In genomic region chr11:79777988-79778387, GRCm38 (mm10) we compare ENCODE assay signal across 12 mouse cellular contexts.
DNase-seq lines count a peak whose midpoint lies in the region; ATAC-seq lines count a peak whose summit lies in the region.
"Had no signal": no experiment of that assay in that cellular context is flagged by ENCODE, and none has a peak within 500 bp of the region (broad histone marks: within the 10 kb centered on the region; RNA-seq: fewer than 3 reads in every experiment).

No protein-coding gene starts in this region.

- H3K9ac ChIP-seq in hindbrain, embryonic 14.5 days: no peak overlapping the region
- no peak overlapping the region for H3K9ac ChIP-seq in hindbrain, embryonic 12.5 days
- no peak overlapping the region for H3K9ac ChIP-seq in heart, embryonic 14.5 days (ENCODE audit: low read length)
- no peak overlapping the region for H3K9ac ChIP-seq in kidney, embryonic 16.5 days (replicated peaks; ENCODE audit: low read length)
- H3K9ac ChIP-seq: hindbrain, embryonic 15.5 days; liver, embryonic 15.5 days had no signal

- no peaks in the 10 kb centered on the region for H3K9me3 ChIP-seq in hindbrain, embryonic 14.5 days (ENCODE audit: control insufficient read depth, low read length)
- H3K9me3 ChIP-seq in hindbrain, embryonic 12.5 days (replicated peaks): no peaks in the 10 kb centered on the region
- H3K9me3 ChIP-seq in heart, embryonic 14.5 days (ENCODE audit: control insufficient read depth, low read length): no peaks in the 10 kb centered on the region
- no peaks in the 10 kb centered on the region for H3K9me3 ChIP-seq in kidney, embryonic 16.5 days (ENCODE audit: low read length)
- H3K9me3 ChIP-seq: hindbrain, embryonic 15.5 days; liver, embryonic 15.5 days had no signal

- DNase-seq in hindbrain, embryonic 14.5 days (ENCODE audit: low spot score): peak; percentile 36
- DNase-seq in ovary, postnatal 36 days (ENCODE audit: low spot score): peak; percentile 64
- no peak for DNase-seq in ovary, postnatal 10 days (ENCODE audit: low spot score)
- no peak for DNase-seq in layer of hippocampus, postnatal 25 days (ENCODE audit: extremely low spot score in 1 of 2, low spot score in 1 of 2)
- no peak for DNase-seq in left cerebral cortex, adult 11 months (ENCODE audit: low spot score)
- DNase-seq: cerebellum, postnatal 36 days; right cerebral cortex, postnatal 14 days had no signal

- H3K36me3 ChIP-seq in hindbrain, embryonic 14.5 days (replicated peaks; ENCODE audit: control insufficient read depth, insufficient read depth): no peaks in the 10 kb centered on the region
- H3K36me3 ChIP-seq in hindbrain, embryonic 12.5 days: no peaks in the 10 kb centered on the region
- no peaks in the 10 kb centered on the region for H3K36me3 ChIP-seq in heart, embryonic 14.5 days (ENCODE audit: control insufficient read depth, insufficient read depth, low read length)
- no peaks in the 10 kb centered on the region for H3K36me3 ChIP-seq in kidney, embryonic 16.5 days (ENCODE audit: insufficient read depth, low read length)
- H3K36me3 ChIP-seq: hindbrain, embryonic 15.5 days; liver, embryonic 15.5 days had no signal

- H3K4me3 ChIP-seq in hindbrain, embryonic 14.5 days (replicated peaks; ENCODE audit: low read length): no peak overlapping the region
- no peak overlapping the region for H3K4me3 ChIP-seq in hindbrain, embryonic 12.5 days
- no peak overlapping the region for H3K4me3 ChIP-seq in heart, embryonic 14.5 days (ENCODE audit: control insufficient read depth in 1 of 2, insufficient read depth in 1 of 2, low read depth in 1 of 2, low read length in 2 of 2)
- no peak overlapping the region for H3K4me3 ChIP-seq in kidney, embryonic 16.5 days (ENCODE audit: low read length)
- H3K4me3 ChIP-seq: hindbrain, embryonic 15.5 days; liver, embryonic 15.5 days had no signal

- no peak overlapping the region for H3K4me2 ChIP-seq in hindbrain, embryonic 14.5 days (replicated peaks)
- H3K4me2 ChIP-seq in hindbrain, embryonic 12.5 days (replicated peaks): no peak overlapping the region
- H3K4me2 ChIP-seq in heart, embryonic 14.5 days (ENCODE audit: low read length): 0 out of 2 replicates have a peak overlapping the region, but pooled peaks have one; percentile 5
- H3K4me2 ChIP-seq in kidney, embryonic 16.5 days (replicated peaks; ENCODE audit: low read depth, low read length): no peak overlapping the region
- H3K4me2 ChIP-seq: hindbrain, embryonic 15.5 days; liver, embryonic 15.5 days had no signal

- H3K27ac ChIP-seq in hindbrain, embryonic 14.5 days: no peak overlapping the region
- H3K27ac ChIP-seq in hindbrain, embryonic 12.5 days: no peak overlapping the region
- peak overlapping the region; percentile 28 to 46; a peak in 2 of 4 replicates for H3K27ac ChIP-seq in heart, embryonic 14.5 days (replicated peaks in 1 of 2; ENCODE audit: control insufficient read depth in 1 of 2, insufficient read depth in 1 of 2, low read depth in 2 of 2, low read length in 2 of 2)
- H3K27ac ChIP-seq in kidney, embryonic 16.5 days (ENCODE audit: low read length): no peak overlapping the region
- H3K27ac ChIP-seq: hindbrain, embryonic 15.5 days; liver, embryonic 15.5 days had no signal

- no peak for ATAC-seq in hindbrain, embryonic 14.5 days (ENCODE audit: low FRiP score)
- no peak for ATAC-seq in hindbrain, embryonic 12.5 days (ENCODE audit: low FRiP score)
- peak; percentile 66 for ATAC-seq in heart, embryonic 14.5 days (ENCODE audit: insufficient number of reproducible peaks, insufficient read depth, low FRiP score, low read depth)
- ATAC-seq in kidney, embryonic 16.5 days (ENCODE audit: low FRiP score, low TSS enrichment): no peak

- peaks cover 8% of the 10 kb centered on the region for H3K4me1 ChIP-seq in hindbrain, embryonic 14.5 days (replicated peaks; ENCODE audit: control insufficient read depth, insufficient read depth, low read length)
- H3K4me1 ChIP-seq in hindbrain, embryonic 12.5 days: peaks cover 13% of the 10 kb centered on the region
- peaks cover 37 to 39% of the 10 kb centered on the region in 2 experiments for H3K4me1 ChIP-seq in heart, embryonic 14.5 days (ENCODE audit: control insufficient read depth in 2 of 2, insufficient read depth in 2 of 2, low read length in 2 of 2)
- 0 out of 2 replicates have a peak, but pooled peaks cover 18% of the 10 kb centered on the region for H3K4me1 ChIP-seq in kidney, embryonic 16.5 days (ENCODE audit: insufficient read depth, low read length)

- WGBS in hindbrain, embryonic 14.5 days: 55% methylated on average over 2 of the region's 2 CpGs
- 67% methylated on average over 2 of the region's 2 CpGs for WGBS in hindbrain, embryonic 12.5 days
- 8% methylated on average over 2 of the region's 2 CpGs for WGBS in heart, embryonic 14.5 days
- WGBS in kidney, embryonic 16.5 days: 56% methylated on average over 2 of the region's 2 CpGs

- H3K27me3 ChIP-seq in hindbrain, embryonic 14.5 days (ENCODE audit: control insufficient read depth, insufficient read depth, low read length): no peaks in the 10 kb centered on the region
- no peaks in the 10 kb centered on the region for H3K27me3 ChIP-seq in hindbrain, embryonic 12.5 days
- no peaks in the 10 kb centered on the region for H3K27me3 ChIP-seq in heart, embryonic 14.5 days (ENCODE audit: control insufficient read depth, insufficient read depth, low read length)
- no peaks in the 10 kb centered on the region for H3K27me3 ChIP-seq in kidney, embryonic 16.5 days (ENCODE audit: insufficient read depth, low read length)
- H3K27me3 ChIP-seq: hindbrain, embryonic 15.5 days; liver, embryonic 15.5 days had no signal

Comparison
In these comparisons a context has a peak if more than half of its experiments do, and no peak if none do; other contexts are left out.
1. DNase-seq: peak in hindbrain, embryonic 14.5 days (single experiment) and ovary, postnatal 36 days (single experiment); none in ovary, postnatal 10 days (single experiment), layer of hippocampus, postnatal 25 days (0 of 2) and left cerebral cortex, adult 11 months (single experiment).
2. H3K27ac ChIP-seq: peak in heart, embryonic 14.5 days (2 of 2); none in hindbrain, embryonic 14.5 days (single experiment), hindbrain, embryonic 12.5 days (single experiment) and kidney, embryonic 16.5 days (single experiment).